Mouse (Mus musculus): ENCODE measurements around the gene Hivep3.

DNA sequence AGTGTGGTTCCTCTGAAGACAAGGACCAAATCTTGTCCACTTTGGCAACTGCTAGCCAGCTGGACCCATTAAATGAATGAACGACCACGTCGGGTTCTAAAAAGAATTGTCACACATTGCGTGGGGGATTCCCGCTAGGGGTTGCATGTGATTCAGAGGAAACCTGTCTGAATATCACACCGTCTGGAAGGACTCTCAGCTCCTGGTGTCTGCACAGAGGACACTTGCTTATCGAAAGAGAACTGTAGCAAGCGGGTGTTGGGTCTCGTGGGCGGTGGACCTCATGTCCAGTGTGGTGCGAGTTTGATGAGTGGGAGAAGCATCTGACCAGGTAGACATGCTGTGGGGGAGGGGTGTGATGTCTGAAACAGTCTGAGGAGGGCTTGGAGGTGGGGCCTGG, 329.2 kb downstream of the Hivep3 start:
- TF ChIP-seq CTCF (conservative IDR thresholded peaks at IDR 0.05; ENCODE audit: low read length) = no peak
- TF ChIP-seq NANOG (IDR thresholded peaks at IDR 0.05; ENCODE audit: borderline replicate concordance, low read length) = no peak
- TF ChIP-seq POU5F1 (IDR thresholded peaks at IDR 0.05; ENCODE audit: borderline replicate concordance, low read length) = no peak
